Mouse (Mus musculus): ENCODE results near the gene Cdkn1b. TPM values are rescaled to one million over a fixed set of nuclear protein-coding genes. Genes with fewer than 3 reads are reported as not detected.

Cdkn1b gene
- polyA plus RNA-seq, 1 experiment from 2014 or later: 14.1 TPM

DNA sequence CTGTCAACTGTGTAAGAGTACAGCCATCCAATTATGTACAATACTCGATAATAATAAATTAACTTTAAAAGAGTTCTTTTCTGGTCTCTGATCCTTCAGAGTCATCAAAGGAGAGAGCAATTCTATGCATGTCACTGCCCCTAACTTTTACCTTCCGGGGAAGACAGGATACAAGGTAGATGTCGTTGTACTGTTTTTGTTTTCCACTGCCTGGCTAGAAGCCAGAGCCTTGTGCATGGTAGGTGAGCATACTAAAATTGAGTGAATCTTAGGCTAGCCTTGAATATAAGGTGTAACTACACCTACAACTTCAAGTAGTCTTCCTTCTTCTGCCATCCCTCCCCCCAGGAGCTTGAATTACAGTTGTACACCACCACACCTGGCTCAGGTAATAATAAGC, 10.9 kb downstream of the Cdkn1b start:
- no peak for DNase-seq
- H3K4me2 ChIP-seq (ENCODE audit: low read depth, low read length): peak overlapping the region; percentile 90
- H3K4me1 ChIP-seq (ENCODE audit: insufficient read depth): peaks cover 15% of the 10 kb centered on the region
- TF ChIP-seq EP300 (IDR thresholded peaks at IDR 0.05; ENCODE audit: low read depth): no peak
- no peak for TF ChIP-seq CTCF (IDR thresholded peaks at IDR 0.05; ENCODE audit: low read depth)
- no peak overlapping the region for H3K27ac ChIP-seq (ENCODE audit: low read depth)
- no peak for ATAC-seq
- H3K27me3 ChIP-seq (ENCODE audit: insufficient read depth, low read length): no peaks in the 10 kb centered on the region
- H3K9ac ChIP-seq (replicated peaks): peak overlapping the region; percentile 93; the same call in 1 of the 2 replicates
- H3K36me3 ChIP-seq (replicated peaks; ENCODE audit: insufficient read depth, low read length): peaks cover 2% of the 10 kb centered on the region; the same call in 1 of the 2 replicates
- peak overlapping the region; percentile 73 for H3K4me3 ChIP-seq (ENCODE audit: low read depth, low read length)
- WGBS (ENCODE audit: insufficient replicate concordance): 78% methylated on average over 3 of the region's 3 CpGs
- H3K9me3 ChIP-seq (ENCODE audit: low read length): no peaks in the 10 kb centered on the region

DNA sequence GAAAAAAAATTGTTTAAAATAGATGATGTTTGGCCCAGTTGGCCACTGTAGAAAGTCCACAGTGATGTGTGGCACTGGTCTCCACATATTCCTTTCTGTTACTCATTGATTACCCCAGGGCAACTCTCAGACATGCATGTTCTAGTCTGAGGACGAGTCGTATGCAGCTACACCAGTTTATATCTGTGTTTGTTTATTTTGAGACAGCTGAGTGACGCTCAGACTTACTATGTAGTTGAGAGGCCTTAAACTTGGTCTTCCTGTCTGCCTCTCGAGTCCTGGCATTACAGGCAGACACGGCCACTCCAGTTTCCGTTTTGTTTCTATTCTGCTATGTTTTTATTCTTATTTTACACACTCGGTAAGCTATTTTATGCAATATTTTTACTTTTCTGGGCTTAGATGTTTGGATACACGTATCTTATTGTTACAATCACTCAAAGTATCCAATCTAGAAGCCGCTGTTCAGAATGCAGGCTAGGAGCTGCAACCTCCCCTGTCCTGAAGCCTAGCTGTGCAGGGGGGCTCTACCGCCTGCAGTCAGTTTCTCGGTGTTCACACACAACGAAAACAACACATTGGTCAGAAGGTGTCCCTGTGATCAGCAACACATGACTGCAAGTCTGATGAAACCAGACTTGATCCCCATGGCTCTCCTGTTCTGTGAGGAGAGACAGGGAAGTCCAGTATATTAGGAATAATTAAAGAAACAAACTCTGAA, 12.4 kb downstream of the Cdkn1b start:
- H3K27ac ChIP-seq (ENCODE audit: low read depth): no peak overlapping the region
- TF ChIP-seq EP300 (IDR thresholded peaks at IDR 0.05; ENCODE audit: low read depth): no peak
- no peak for TF ChIP-seq CTCF (IDR thresholded peaks at IDR 0.05; ENCODE audit: low read depth)
- no peak for DNase-seq
- H3K36me3 ChIP-seq (replicated peaks; ENCODE audit: insufficient read depth, low read length): peaks cover 11% of the 10 kb centered on the region
- ATAC-seq: no peak
- peak overlapping the region; percentile 90 for H3K4me2 ChIP-seq (ENCODE audit: low read depth, low read length)
- WGBS (ENCODE audit: insufficient replicate concordance): 63% methylated on average over 12 of the region's 12 CpGs
- H3K9ac ChIP-seq (replicated peaks): peak overlapping the region; percentile 12; the same call in 1 of the 2 replicates
- H3K27me3 ChIP-seq (ENCODE audit: insufficient read depth, low read length): no peaks in the 10 kb centered on the region
- H3K9me3 ChIP-seq (ENCODE audit: low read length): no peaks in the 10 kb centered on the region
- H3K4me3 ChIP-seq (ENCODE audit: low read depth, low read length): peak overlapping the region; percentile 73; the same call in 1 of the 2 replicates
- H3K4me1 ChIP-seq (ENCODE audit: insufficient read depth): peaks cover 15% of the 10 kb centered on the region

DNA sequence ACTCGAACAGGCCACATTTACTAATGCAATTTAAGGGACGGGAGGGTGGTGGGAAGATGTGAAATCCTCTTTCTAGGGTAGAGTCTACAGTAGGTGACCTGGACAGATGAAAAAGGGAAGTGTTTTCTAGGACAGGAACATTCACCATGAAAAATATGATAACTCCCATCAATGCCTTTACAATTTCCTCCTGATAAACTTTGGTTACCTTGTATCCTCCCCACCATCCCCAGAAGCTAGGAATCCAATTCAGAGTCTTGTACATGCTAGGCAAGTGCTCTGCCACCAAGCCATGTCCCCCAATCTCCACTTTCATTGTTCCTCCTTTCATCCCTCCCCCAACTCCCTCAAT, 13.0 kb downstream of the Cdkn1b start:
- no peak for TF ChIP-seq EP300 (IDR thresholded peaks at IDR 0.05; ENCODE audit: low read depth)
- no peak for TF ChIP-seq CTCF (IDR thresholded peaks at IDR 0.05; ENCODE audit: low read depth)
- Histone ChIP-seq H3K4me3 (ENCODE audit: low read depth, low read length) (peak overlapping the region; percentile 73; the same call in 1 of the 2 replicates), H3K27ac (ENCODE audit: low read depth) (no peak overlapping the region), H3K36me3 (replicated peaks; ENCODE audit: insufficient read depth, low read length) (peaks cover 11% of the 10 kb centered on the region), H3K27me3 (ENCODE audit: insufficient read depth, low read length) (no peaks in the 10 kb centered on the region), H3K9ac (replicated peaks) (no peak overlapping the region), H3K4me2 (ENCODE audit: low read depth, low read length) (peak overlapping the region; percentile 90), H3K4me1 (ENCODE audit: insufficient read depth) (peaks cover 15% of the 10 kb centered on the region), H3K9me3 (ENCODE audit: low read length) (no peaks in the 10 kb centered on the region)
- DNase-seq (no peak), ATAC-seq (no peak)
- WGBS (ENCODE audit: insufficient replicate concordance): 50% methylated on average over 2 of the region's 2 CpGs

DNA sequence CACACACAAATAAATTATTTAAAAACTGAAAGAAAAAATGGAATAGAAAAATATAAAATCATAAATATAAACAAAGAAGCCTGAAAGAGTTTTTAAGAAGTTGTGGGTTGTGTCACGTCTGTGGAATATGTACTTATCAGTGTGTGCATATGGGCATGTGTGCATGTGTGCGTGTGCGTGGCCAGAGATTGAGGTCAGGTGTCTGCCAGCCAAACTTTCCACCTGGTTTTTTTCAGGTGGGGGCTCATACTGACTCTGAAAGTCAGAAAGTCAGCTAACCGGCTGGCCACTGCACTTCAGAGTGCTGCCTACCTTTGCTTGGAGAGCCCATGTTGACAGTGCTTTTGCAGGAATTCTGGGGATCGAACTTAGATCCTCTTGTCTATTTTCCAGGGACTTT, 14.1 kb downstream of the Cdkn1b start:
- Histone ChIP-seq H3K27me3 (ENCODE audit: insufficient read depth, low read length) (no peaks in the 10 kb centered on the region), H3K9ac (replicated peaks) (no peak overlapping the region), H3K4me1 (ENCODE audit: insufficient read depth) (peaks cover 15% of the 10 kb centered on the region), H3K9me3 (ENCODE audit: low read length) (no peaks in the 10 kb centered on the region), H3K4me2 (ENCODE audit: low read depth, low read length) (no peak overlapping the region), H3K36me3 (replicated peaks; ENCODE audit: insufficient read depth, low read length) (peaks cover 11% of the 10 kb centered on the region), H3K4me3 (ENCODE audit: low read depth, low read length) (no peak overlapping the region), H3K27ac (ENCODE audit: low read depth) (no peak overlapping the region)
- ATAC-seq (peak; percentile 37), DNase-seq (no peak)
- TF ChIP-seq CTCF (IDR thresholded peaks at IDR 0.05; ENCODE audit: low read depth): no peak
- TF ChIP-seq EP300 (IDR thresholded peaks at IDR 0.05; ENCODE audit: low read depth): no peak
- 82% methylated on average over 5 of the region's 5 CpGs for WGBS (ENCODE audit: insufficient replicate concordance)

DNA sequence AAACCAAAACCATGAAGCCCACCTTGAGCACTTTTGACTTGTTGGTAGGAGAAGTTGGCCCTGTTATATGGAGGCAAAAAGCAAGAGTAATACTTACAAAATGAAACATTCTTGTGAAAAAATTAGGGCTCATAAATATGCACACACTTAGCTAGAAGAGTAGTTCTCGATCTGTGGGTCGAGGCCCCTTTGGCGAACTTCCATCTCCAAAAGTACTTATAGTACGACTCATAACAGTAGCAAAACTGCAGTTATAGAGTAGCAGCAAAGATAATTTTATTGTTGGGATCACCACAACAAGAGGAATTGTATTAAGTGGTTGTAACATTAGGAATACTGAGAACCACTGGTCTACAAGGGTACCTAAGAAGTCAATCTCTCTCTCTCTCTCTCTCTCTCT, 19.6 kb downstream of the Cdkn1b start:
- H3K36me3 ChIP-seq (replicated peaks; ENCODE audit: insufficient read depth, low read length): peaks cover 41% of the 10 kb centered on the region
- H3K4me1 ChIP-seq (ENCODE audit: insufficient read depth): no peaks in the 10 kb centered on the region
- no peak overlapping the region for H3K27ac ChIP-seq (ENCODE audit: low read depth)
- TF ChIP-seq CTCF (IDR thresholded peaks at IDR 0.05; ENCODE audit: low read depth) (no peak), EP300 (IDR thresholded peaks at IDR 0.05; ENCODE audit: low read depth) (no peak)
- no peaks in the 10 kb centered on the region for H3K27me3 ChIP-seq (ENCODE audit: insufficient read depth, low read length)
- 80% methylated on average over 4 of the region's 4 CpGs for WGBS (ENCODE audit: insufficient replicate concordance)
- H3K4me2 ChIP-seq (ENCODE audit: low read depth, low read length): no peak overlapping the region
- H3K4me3 ChIP-seq (ENCODE audit: low read depth, low read length): no peak overlapping the region
- no peaks in the 10 kb centered on the region for H3K9me3 ChIP-seq (ENCODE audit: low read length)
- DNase-seq (no peak), ATAC-seq (no peak)
- no peak overlapping the region for H3K9ac ChIP-seq (replicated peaks)

DNA sequence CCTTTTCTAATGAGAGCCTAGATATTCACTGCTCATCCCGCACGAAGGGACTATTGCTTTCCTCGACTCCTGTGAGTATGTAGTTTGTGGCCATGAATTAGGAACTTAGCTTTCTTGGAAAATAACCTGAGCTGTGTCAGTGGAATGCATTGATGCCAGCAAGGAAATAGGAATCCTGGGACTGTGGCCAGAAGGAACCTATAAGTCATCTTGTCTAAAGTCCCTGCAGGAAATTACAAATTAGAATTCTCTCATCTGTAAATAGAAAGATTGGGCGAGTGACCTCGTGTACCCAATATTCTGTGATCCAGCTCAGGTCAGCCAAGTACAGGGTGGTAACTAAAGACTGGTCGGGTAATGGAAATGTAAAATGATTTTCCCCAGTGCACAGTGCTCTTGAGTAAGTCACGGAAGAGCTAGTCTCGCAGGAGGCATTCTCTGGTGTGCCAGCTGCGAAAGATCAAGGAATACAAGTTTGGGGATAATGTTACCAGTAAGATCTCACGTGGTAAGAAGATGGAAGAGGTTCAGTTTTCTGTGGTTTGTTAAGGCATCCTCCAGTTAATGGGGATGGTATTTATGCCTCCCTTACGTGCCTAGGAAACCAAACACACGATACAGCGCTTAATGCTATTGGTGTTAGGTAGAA, 23.7 kb downstream of the Cdkn1b start:
- H3K4me1 ChIP-seq (ENCODE audit: insufficient read depth): no peaks in the 10 kb centered on the region
- TF ChIP-seq EP300 (IDR thresholded peaks at IDR 0.05; ENCODE audit: low read depth) (no peak), CTCF (IDR thresholded peaks at IDR 0.05; ENCODE audit: low read depth) (no peak)
- no peak overlapping the region for H3K4me3 ChIP-seq (ENCODE audit: low read depth, low read length)
- no peaks in the 10 kb centered on the region for H3K9me3 ChIP-seq (ENCODE audit: low read length)
- DNase-seq (no peak), ATAC-seq (no peak)
- H3K9ac ChIP-seq (replicated peaks): no peak overlapping the region
- no peaks in the 10 kb centered on the region for H3K27me3 ChIP-seq (ENCODE audit: insufficient read depth, low read length)
- H3K27ac ChIP-seq (ENCODE audit: low read depth): no peak overlapping the region
- WGBS (ENCODE audit: insufficient replicate concordance): 90% methylated on average over 13 of the region's 13 CpGs
- H3K4me2 ChIP-seq (ENCODE audit: low read depth, low read length): no peak overlapping the region
- peaks cover 38% of the 10 kb centered on the region for H3K36me3 ChIP-seq (replicated peaks; ENCODE audit: insufficient read depth, low read length)

Measured in liver, postnatal 0 days (tissue).